Mouse (Mus musculus) MEL (cell line): ENCODE data around the gene Pfdn6. TPM values are rescaled to one million over a fixed set of nuclear protein-coding genes. Genes with fewer than 3 reads are reported as not detected.

Experiments
- DNase-seq: peaks from one replicate; pipeline ENCODE4 v3.0.0; 2011; ENCODE audit warnings: low read depth, low spot score
- H3K27ac ChIP-seq: 2 replicates; pipeline ENCODE4 v1.5.1; 2012; ENCODE audit warnings: low read depth, mild to moderate bottlenecking, control low read depth, low read length, moderate library complexity; ENCODE audit not compliant: control insufficient read depth
- H3K27me3 ChIP-seq, 2 experiments: fragments of 150-350 bp in 1 of 2; sonication (generic) in 1 of 2; 2 replicates each; pipeline ENCODE4 v1.6.1; 2012; ENCODE audit warnings: low read length in 2 of 2, mild to moderate bottlenecking in 2 of 2, improper control_type of control experiment in 1 of 2, moderate library complexity in 1 of 2; ENCODE audit not compliant: insufficient read depth in 2 of 2, control insufficient read depth in 1 of 2
- H3K36me3 ChIP-seq, 2 experiments: 2 replicates each; pipeline ENCODE4 v1.6.1; 2012 to 2014; ENCODE audit warnings: low read length in 2 of 2, improper control_type of control experiment in 1 of 2, inconsistent platforms in 1 of 2, mild to moderate bottlenecking in 1 of 2; ENCODE audit not compliant: insufficient read depth in 2 of 2, control insufficient read depth in 1 of 2
- H3K4me1 ChIP-seq, 2 experiments: fragments of 150-350 bp in 1 of 2; sonication (generic) in 1 of 2; 2 replicates each; pipeline ENCODE4 v1.6.1; 2012; ENCODE audit warnings: low read length in 2 of 2, improper control_type of control experiment in 1 of 2, mild to moderate bottlenecking in 1 of 2; ENCODE audit not compliant: insufficient read depth in 2 of 2, control insufficient read depth in 1 of 2
- H3K4me3 ChIP-seq, 2 experiments: fragments of 150-350 bp in 1 of 2; sonication (generic) in 1 of 2; 2 replicates each; pipeline ENCODE4 v1.5.1; 2012; ENCODE audit warnings: low read depth in 2 of 2, low read length in 2 of 2, mild to moderate bottlenecking in 2 of 2, moderate library complexity in 2 of 2, control low read depth in 1 of 2, improper control_type of control experiment in 1 of 2; ENCODE audit not compliant: control insufficient read depth in 1 of 2, insufficient read depth in 1 of 2
- H3K79me2 ChIP-seq: 2 replicates; pipeline ENCODE4 v1.6.1; 2012; ENCODE audit warnings: mild to moderate bottlenecking, low read length, moderate library complexity; ENCODE audit not compliant: control insufficient read depth, poor library complexity, insufficient read depth
- H3K9ac ChIP-seq: 2 replicates; pipeline ENCODE4 v1.6.1; 2012; ENCODE audit warnings: low read depth, mild to moderate bottlenecking, control low read depth, low read length, moderate library complexity; ENCODE audit not compliant: control insufficient read depth, poor library complexity, severe bottlenecking
- H3K9me3 ChIP-seq: fragments of 150-350 bp; sonication (generic); replicated peaks from 2 replicates; pipeline ENCODE4 v1.6.1; 2012; ENCODE audit warnings: mild to moderate bottlenecking, low read length, improper control_type of control experiment, moderate library complexity; ENCODE audit not compliant: insufficient read depth
- ELF1 ChIP-seq: IDR thresholded peaks from 2 replicates; pipeline ENCODE4 v1.6.1; 2014; ENCODE audit warnings: low read depth, mild to moderate bottlenecking, inconsistent platforms, low read length, improper control_type of control experiment, moderate library complexity
- EP300 ChIP-seq, 2 experiments: IDR thresholded peaks; 2 replicates each; pipeline ENCODE4 v1.6.1; 2011; ENCODE audit warnings: improper control_type of control experiment in 2 of 2, low read length in 2 of 2, low read depth in 1 of 2, mild to moderate bottlenecking in 1 of 2
- GABPA ChIP-seq: IDR thresholded peaks from 2 replicates; pipeline ENCODE4 v1.6.1; 2012; ENCODE audit warnings: low read depth, mild to moderate bottlenecking, inconsistent platforms, low read length, improper control_type of control experiment, moderate library complexity
- HCFC1 ChIP-seq: IDR thresholded peaks from 2 replicates; pipeline ENCODE4 v1.6.1; 2012; ENCODE audit warnings: low read depth, mild to moderate bottlenecking, inconsistent platforms, low read length, improper control_type of control experiment, moderate library complexity
- JUND ChIP-seq: IDR thresholded peaks from 2 replicates; pipeline ENCODE4 v1.6.1; 2011; ENCODE audit warnings: low read depth, mild to moderate bottlenecking, improper control_type of control experiment, low read length
- MAFK ChIP-seq: IDR thresholded peaks from 2 replicates; pipeline ENCODE4 v1.6.1; 2011; ENCODE audit warnings: low read depth, mild to moderate bottlenecking, low read length, improper control_type of control experiment, borderline replicate concordance
- MAX ChIP-seq: IDR thresholded peaks from 2 replicates; pipeline ENCODE4 v1.6.1; 2011; ENCODE audit warnings: low read length, improper control_type of control experiment
- MEF2A ChIP-seq: IDR thresholded peaks from 2 replicates; pipeline ENCODE4 v1.6.1; 2014; ENCODE audit warnings: low read depth, mild to moderate bottlenecking, inconsistent platforms, low read length, improper control_type of control experiment; ENCODE audit not compliant: poor library complexity, insufficient replicate concordance, severe bottlenecking; ENCODE audit errors: extremely low read depth
- MYB ChIP-seq: IDR thresholded peaks from 2 replicates; pipeline ENCODE4 v1.6.1; 2011; ENCODE audit warnings: mild to moderate bottlenecking, low read depth, low read length, improper control_type of control experiment
- MYC ChIP-seq: IDR thresholded peaks from 2 replicates; pipeline ENCODE4 v1.6.1; 2011; ENCODE audit warnings: low read depth, mild to moderate bottlenecking, low read length, improper control_type of control experiment, moderate library complexity
- NRF1 ChIP-seq: IDR thresholded peaks from 2 replicates; pipeline ENCODE4 v1.6.1; 2014; ENCODE audit warnings: low read depth, mild to moderate bottlenecking, inconsistent platforms, low read length, improper control_type of control experiment, moderate library complexity; ENCODE audit not compliant: poor library complexity, insufficient read depth, severe bottlenecking
- POLR2AphosphoS5 ChIP-seq: IDR thresholded peaks from 2 replicates; pipeline ENCODE4 v1.6.1; 2012; ENCODE audit warnings: low read depth, borderline replicate concordance, mild to moderate bottlenecking, inconsistent platforms, low read length, moderate library complexity, mixed read lengths
- SMC3 ChIP-seq: IDR thresholded peaks from 2 replicates; pipeline ENCODE4 v1.6.1; 2011; ENCODE audit warnings: low read depth, low read length, improper control_type of control experiment
- TAL1 ChIP-seq: IDR thresholded peaks from 2 replicates; pipeline ENCODE4 v1.6.1; 2012; ENCODE audit warnings: mild to moderate bottlenecking, inconsistent platforms, low read length, moderate library complexity, mixed read lengths
- TBP ChIP-seq: IDR thresholded peaks from 2 replicates; pipeline ENCODE4 v1.8.0; 2011; ENCODE audit warnings: low read depth, low read length, improper control_type of control experiment
- UBTF ChIP-seq: IDR thresholded peaks from 2 replicates; pipeline ENCODE4 v1.6.1; 2012; ENCODE audit warnings: low read depth, mild to moderate bottlenecking, inconsistent platforms, low read length, improper control_type of control experiment, moderate library complexity, borderline replicate concordance; ENCODE audit not compliant: insufficient read depth
- USF2 ChIP-seq, 2 experiments: IDR thresholded peaks; 2 replicates each; pipeline ENCODE4 v1.6.1; 2011 to 2012; ENCODE audit warnings: improper control_type of control experiment in 2 of 2, low read length in 2 of 2, borderline replicate concordance in 1 of 2, inconsistent platforms in 1 of 2, low read depth in 1 of 2, mild to moderate bottlenecking in 1 of 2; ENCODE audit not compliant: insufficient read depth in 1 of 2
- ZC3H11A ChIP-seq: IDR thresholded peaks from 2 replicates; pipeline ENCODE4 v1.6.1; 2012; ENCODE audit warnings: low read depth, mild to moderate bottlenecking, inconsistent platforms, low read length, improper control_type of control experiment
- ZKSCAN1 ChIP-seq: IDR thresholded peaks from 2 replicates; pipeline ENCODE4 v1.6.1; 2012; ENCODE audit warnings: low read depth, mild to moderate bottlenecking, inconsistent platforms, low read length, improper control_type of control experiment, moderate library complexity
- polyA plus RNA-seq, 2 experiments: library from polyadenylated mRNA; stranded (reverse) in 1 of 2; unstranded in 1 of 2; fragments of >175 nt in 1 of 2; fragments of >200 nt in 1 of 2; gene quantifications; 2 replicates each; pipeline versions ENCODE4 v1.2.1 to v1.2.4; 2012; ENCODE audit warnings: low replicate concordance in 2 of 2, low read depth in 1 of 2; ENCODE audit not compliant: insufficient read length in 2 of 2, insufficient read depth in 1 of 2, missing spikeins in 1 of 2
- total RNA-seq: library from RNA; depleted of rRNA; stranded (reverse); fragments of 300-350 nt; gene quantifications from 2 replicates; pipeline ENCODE4 v1.2.3, GENCODE M21; 2012

Pfdn6 gene
- total and polyA plus RNA-seq, 3 experiments, result 222 to 239 TPM; not detected in 1

GRCm38 (mm10) chr17:33951021-33951946 is 11.1 kb upstream of the Pfdn6 start, which contains the start of gene B3galt4 (continued):
- TF ChIP-seq TBP (peak; percentile 84), ELF1 (peak; percentile 89), ZC3H11A (no peak), MYC (peak; percentile 89), USF2 (IDR thresholded peaks at IDR 0.05; ENCODE audit: borderline replicate concordance in 1 of 2, insufficient read depth in 1 of 2, low read depth in 1 of 2, low read length in 2 of 2) (no peak), NRF1 (no peak), JUND (no peak), UBTF (0 out of 2 replicates have a peak, but pooled peaks have one; percentile 79), EP300 (IDR thresholded peaks at IDR 0.05; ENCODE audit: low read depth in 1 of 2, low read length in 2 of 2) (peak in 1 of 2 experiments; percentile 64; a peak in 2 of 4 replicates)

- H3K9ac ChIP-seq, result peak overlapping the region; percentile 81; the same call in 1 of the 2 replicates
- H3K36me3 ChIP-seq, result peaks cover 13% of the 10 kb centered on the region in 2 experiments
- no peak overlapping the region for H3K27ac ChIP-seq
- H3K9me3 ChIP-seq, result no peaks in the 10 kb centered on the region
- H3K4me3 ChIP-seq, result no peak overlapping the region
- peaks cover 28% of the 10 kb centered on the region for H3K79me2 ChIP-seq
- peaks cover 0 to 13% of the 10 kb centered on the region in 2 experiments; a peak in 2 of 4 replicates for H3K4me1 ChIP-seq
- peak; percentile 41 for DNase-seq
- TF ChIP-seq POLR2AphosphoS5 (peak; percentile 38; the same call in 1 of the 2 replicates), MAX (no peak), ZKSCAN1 (no peak)
- H3K27me3 ChIP-seq, result no peaks in the 10 kb centered on the region
Observed at GRCm38 (mm10) chr17:33950131-33950625, 10.0 kb upstream of the Pfdn6 start.

DNA sequence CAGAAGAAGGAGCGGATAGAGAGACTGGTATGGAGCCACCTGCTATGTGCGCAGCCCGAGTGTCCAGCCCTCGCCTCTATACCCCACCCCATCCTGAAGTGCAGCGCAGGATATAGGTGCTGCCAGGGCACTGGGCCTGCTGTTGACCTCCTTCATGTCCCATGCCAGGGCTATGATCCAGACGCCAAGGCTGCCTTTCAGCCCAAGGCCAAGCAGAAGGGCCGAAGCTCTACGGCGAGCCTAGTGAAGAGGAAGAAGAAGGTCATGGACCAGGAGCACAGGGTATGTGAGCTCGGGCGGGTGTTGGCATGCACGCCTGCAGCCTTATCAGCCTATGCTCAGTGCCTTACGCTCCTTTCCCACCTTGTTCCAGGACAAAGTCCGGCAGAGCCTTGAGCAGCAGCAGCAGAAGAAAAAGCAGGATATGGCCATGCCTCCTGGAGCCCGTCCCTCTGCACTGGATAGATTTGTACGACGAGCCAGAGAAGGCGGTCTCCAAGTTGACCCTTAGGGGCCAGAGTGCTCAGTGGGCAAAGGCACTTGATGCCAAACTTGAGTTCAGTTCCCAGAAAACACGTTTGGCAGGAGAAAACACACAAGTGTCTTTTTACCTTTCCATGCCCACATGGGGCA is 8.9 kb upstream of the Pfdn6 start:
- no peak overlapping the region for H3K4me3 ChIP-seq
- no peak overlapping the region for H3K9ac ChIP-seq
- TF ChIP-seq GABPA (no peak), TAL1 (no peak), MAFK (no peak), MEF2A (no peak), MYB (no peak), SMC3 (no peak), HCFC1 (no peak)
- peaks cover 16% of the 10 kb centered on the region for H3K79me2 ChIP-seq
- DNase-seq, result no peak
- H3K27ac ChIP-seq, result no peak overlapping the region
- peaks cover 0 to 13% of the 10 kb centered on the region in 2 experiments; a peak in 2 of 4 replicates for H3K4me1 ChIP-seq
- no peaks in the 10 kb centered on the region for H3K27me3 ChIP-seq
- H3K9me3 ChIP-seq, result no peaks in the 10 kb centered on the region
- H3K36me3 ChIP-seq, result peaks cover 9 to 13% of the 10 kb centered on the region in 2 experiments
